Mouse (Mus musculus) MEL (cell line): ENCODE results near the gene Grb10. TPM values are rescaled to one million over a fixed set of nuclear protein-coding genes. Genes with fewer than 3 reads are reported as not detected.

Experiments
- DNase-seq: peaks from one replicate; pipeline ENCODE4 v3.0.0; 2011; ENCODE audit warnings: low read depth, low spot score
- H3K27ac ChIP-seq: 2 replicates; pipeline ENCODE4 v1.5.1; 2012; ENCODE audit warnings: low read depth, mild to moderate bottlenecking, control low read depth, low read length, moderate library complexity; ENCODE audit not compliant: control insufficient read depth
- H3K27me3 ChIP-seq, 2 experiments: fragments of 150-350 bp in 1 of 2; sonication (generic) in 1 of 2; 2 replicates each; pipeline ENCODE4 v1.6.1; 2012; ENCODE audit warnings: low read length in 2 of 2, mild to moderate bottlenecking in 2 of 2, improper control_type of control experiment in 1 of 2, moderate library complexity in 1 of 2; ENCODE audit not compliant: insufficient read depth in 2 of 2, control insufficient read depth in 1 of 2
- H3K36me3 ChIP-seq, 2 experiments: 2 replicates each; pipeline ENCODE4 v1.6.1; 2012 to 2014; ENCODE audit warnings: low read length in 2 of 2, improper control_type of control experiment in 1 of 2, inconsistent platforms in 1 of 2, mild to moderate bottlenecking in 1 of 2; ENCODE audit not compliant: insufficient read depth in 2 of 2, control insufficient read depth in 1 of 2
- H3K4me1 ChIP-seq, 2 experiments: fragments of 150-350 bp in 1 of 2; sonication (generic) in 1 of 2; 2 replicates each; pipeline ENCODE4 v1.6.1; 2012; ENCODE audit warnings: low read length in 2 of 2, improper control_type of control experiment in 1 of 2, mild to moderate bottlenecking in 1 of 2; ENCODE audit not compliant: insufficient read depth in 2 of 2, control insufficient read depth in 1 of 2
- H3K4me3 ChIP-seq, 2 experiments: fragments of 150-350 bp in 1 of 2; sonication (generic) in 1 of 2; 2 replicates each; pipeline ENCODE4 v1.5.1; 2012; ENCODE audit warnings: low read depth in 2 of 2, low read length in 2 of 2, mild to moderate bottlenecking in 2 of 2, moderate library complexity in 2 of 2, control low read depth in 1 of 2, improper control_type of control experiment in 1 of 2; ENCODE audit not compliant: control insufficient read depth in 1 of 2, insufficient read depth in 1 of 2
- H3K79me2 ChIP-seq: 2 replicates; pipeline ENCODE4 v1.6.1; 2012; ENCODE audit warnings: mild to moderate bottlenecking, low read length, moderate library complexity; ENCODE audit not compliant: control insufficient read depth, poor library complexity, insufficient read depth
- H3K9ac ChIP-seq: 2 replicates; pipeline ENCODE4 v1.6.1; 2012; ENCODE audit warnings: low read depth, mild to moderate bottlenecking, control low read depth, low read length, moderate library complexity; ENCODE audit not compliant: control insufficient read depth, poor library complexity, severe bottlenecking
- H3K9me3 ChIP-seq: fragments of 150-350 bp; sonication (generic); replicated peaks from 2 replicates; pipeline ENCODE4 v1.6.1; 2012; ENCODE audit warnings: mild to moderate bottlenecking, low read length, improper control_type of control experiment, moderate library complexity; ENCODE audit not compliant: insufficient read depth
- CHD1 ChIP-seq: IDR thresholded peaks from 2 replicates; pipeline ENCODE4 v1.6.1; 2012; ENCODE audit warnings: low read depth, mild to moderate bottlenecking, inconsistent platforms, low read length, improper control_type of control experiment
- E2F4 ChIP-seq: IDR thresholded peaks from 2 replicates; pipeline ENCODE4 v1.6.1; 2011; ENCODE audit warnings: low read depth, low read length, improper control_type of control experiment, borderline replicate concordance
- ELF1 ChIP-seq: IDR thresholded peaks from 2 replicates; pipeline ENCODE4 v1.6.1; 2014; ENCODE audit warnings: low read depth, mild to moderate bottlenecking, inconsistent platforms, low read length, improper control_type of control experiment, moderate library complexity
- GATA1 ChIP-seq: IDR thresholded peaks from 2 replicates; pipeline ENCODE4 v1.6.1; 2011; ENCODE audit warnings: low read depth, low read length, improper control_type of control experiment
- HCFC1 ChIP-seq: IDR thresholded peaks from 2 replicates; pipeline ENCODE4 v1.6.1; 2012; ENCODE audit warnings: low read depth, mild to moderate bottlenecking, inconsistent platforms, low read length, improper control_type of control experiment, moderate library complexity
- JUND ChIP-seq: IDR thresholded peaks from 2 replicates; pipeline ENCODE4 v1.6.1; 2011; ENCODE audit warnings: low read depth, mild to moderate bottlenecking, improper control_type of control experiment, low read length
- KAT2A ChIP-seq: conservative IDR thresholded peaks from 2 replicates; pipeline ENCODE4 v1.6.1; 2012; ENCODE audit warnings: low read depth, low read length, improper control_type of control experiment, inconsistent platforms
- MAX ChIP-seq: IDR thresholded peaks from 2 replicates; pipeline ENCODE4 v1.6.1; 2011; ENCODE audit warnings: low read length, improper control_type of control experiment
- MEF2A ChIP-seq: IDR thresholded peaks from 2 replicates; pipeline ENCODE4 v1.6.1; 2014; ENCODE audit warnings: low read depth, mild to moderate bottlenecking, inconsistent platforms, low read length, improper control_type of control experiment; ENCODE audit not compliant: poor library complexity, insufficient replicate concordance, severe bottlenecking; ENCODE audit errors: extremely low read depth
- MXI1 ChIP-seq: IDR thresholded peaks from 2 replicates; pipeline ENCODE4 v1.6.1; 2011; ENCODE audit warnings: mild to moderate bottlenecking, low read depth, low read length, improper control_type of control experiment
- MYB ChIP-seq: IDR thresholded peaks from 2 replicates; pipeline ENCODE4 v1.6.1; 2011; ENCODE audit warnings: mild to moderate bottlenecking, low read depth, low read length, improper control_type of control experiment
- NELFE ChIP-seq: IDR thresholded peaks from 2 replicates; pipeline ENCODE4 v1.6.1; 2011; ENCODE audit warnings: low read depth, low read length, improper control_type of control experiment
- POLR2A ChIP-seq, 2 experiments: IDR thresholded peaks; 2 replicates each; pipeline ENCODE4 v1.6.1; 2011 to 2012; ENCODE audit warnings: low read length in 2 of 2, mild to moderate bottlenecking in 2 of 2, control low read depth in 1 of 2, improper control_type of control experiment in 1 of 2, low read depth in 1 of 2, moderate library complexity in 1 of 2; ENCODE audit not compliant: control insufficient read depth in 1 of 2, insufficient read depth in 1 of 2, poor library complexity in 1 of 2
- RCOR1 ChIP-seq: IDR thresholded peaks from 2 replicates; pipeline ENCODE4 v1.6.1; 2012; ENCODE audit warnings: low read depth, mild to moderate bottlenecking, inconsistent platforms, low read length, improper control_type of control experiment
- SMC3 ChIP-seq: IDR thresholded peaks from 2 replicates; pipeline ENCODE4 v1.6.1; 2011; ENCODE audit warnings: low read depth, low read length, improper control_type of control experiment
- UBTF ChIP-seq: IDR thresholded peaks from 2 replicates; pipeline ENCODE4 v1.6.1; 2012; ENCODE audit warnings: low read depth, mild to moderate bottlenecking, inconsistent platforms, low read length, improper control_type of control experiment, moderate library complexity, borderline replicate concordance; ENCODE audit not compliant: insufficient read depth
- USF2 ChIP-seq, 2 experiments: IDR thresholded peaks; 2 replicates each; pipeline ENCODE4 v1.6.1; 2011 to 2012; ENCODE audit warnings: improper control_type of control experiment in 2 of 2, low read length in 2 of 2, borderline replicate concordance in 1 of 2, inconsistent platforms in 1 of 2, low read depth in 1 of 2, mild to moderate bottlenecking in 1 of 2; ENCODE audit not compliant: insufficient read depth in 1 of 2
- ZC3H11A ChIP-seq: IDR thresholded peaks from 2 replicates; pipeline ENCODE4 v1.6.1; 2012; ENCODE audit warnings: low read depth, mild to moderate bottlenecking, inconsistent platforms, low read length, improper control_type of control experiment
- ZMIZ1 ChIP-seq: IDR thresholded peaks from 2 replicates; pipeline ENCODE4 v1.6.1; 2012; ENCODE audit warnings: low read depth, mild to moderate bottlenecking, inconsistent platforms, low read length, improper control_type of control experiment, moderate library complexity
- polyA plus RNA-seq, 2 experiments: library from polyadenylated mRNA; stranded (reverse) in 1 of 2; unstranded in 1 of 2; fragments of >175 nt in 1 of 2; fragments of >200 nt in 1 of 2; gene quantifications; 2 replicates each; pipeline versions ENCODE4 v1.2.1 to v1.2.4; 2012; ENCODE audit warnings: low replicate concordance in 2 of 2, low read depth in 1 of 2; ENCODE audit not compliant: insufficient read length in 2 of 2, insufficient read depth in 1 of 2, missing spikeins in 1 of 2
- total RNA-seq: library from RNA; depleted of rRNA; stranded (reverse); fragments of 300-350 nt; gene quantifications from 2 replicates; pipeline ENCODE4 v1.2.3, GENCODE M21; 2012

Gene Grb10
- total and polyA plus RNA-seq, 3 experiments: not detected

DNA sequence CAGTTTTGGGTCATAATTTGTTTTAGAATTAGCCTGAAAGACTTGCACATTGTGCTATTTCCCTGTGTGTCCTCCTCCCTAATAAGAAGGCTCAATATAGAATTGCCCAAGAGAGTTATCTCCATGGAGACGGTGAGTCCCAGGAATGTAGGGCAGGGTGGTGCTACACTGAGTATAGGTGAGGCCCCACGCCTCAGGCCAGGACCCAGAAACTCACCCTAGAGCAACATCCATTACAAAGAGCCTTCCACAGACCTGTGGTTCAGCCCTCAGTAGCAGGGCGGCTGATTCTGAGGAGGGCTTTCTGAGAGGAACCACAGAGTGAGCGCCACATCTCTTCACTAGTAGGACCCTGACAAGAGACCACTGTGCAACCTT lies 89.5 kb downstream of the Grb10 start:
- DNase-seq: no peak
- Histone ChIP-seq H3K36me3 (no peaks in the 10 kb centered on the region), H3K4me3 (no peak overlapping the region), H3K27ac (no peak overlapping the region), H3K4me1 (no peaks in the 10 kb centered on the region), H3K27me3 (peaks cover 0 to 6% of the 10 kb centered on the region in 2 experiments; a peak in 3 of 4 replicates), H3K9me3 (no peaks in the 10 kb centered on the region), H3K9ac (no peak overlapping the region), H3K79me2 (no peaks in the 10 kb centered on the region)
- TF ChIP-seq RCOR1 (no peak), KAT2A (no peak), JUND (no peak)

DNA sequence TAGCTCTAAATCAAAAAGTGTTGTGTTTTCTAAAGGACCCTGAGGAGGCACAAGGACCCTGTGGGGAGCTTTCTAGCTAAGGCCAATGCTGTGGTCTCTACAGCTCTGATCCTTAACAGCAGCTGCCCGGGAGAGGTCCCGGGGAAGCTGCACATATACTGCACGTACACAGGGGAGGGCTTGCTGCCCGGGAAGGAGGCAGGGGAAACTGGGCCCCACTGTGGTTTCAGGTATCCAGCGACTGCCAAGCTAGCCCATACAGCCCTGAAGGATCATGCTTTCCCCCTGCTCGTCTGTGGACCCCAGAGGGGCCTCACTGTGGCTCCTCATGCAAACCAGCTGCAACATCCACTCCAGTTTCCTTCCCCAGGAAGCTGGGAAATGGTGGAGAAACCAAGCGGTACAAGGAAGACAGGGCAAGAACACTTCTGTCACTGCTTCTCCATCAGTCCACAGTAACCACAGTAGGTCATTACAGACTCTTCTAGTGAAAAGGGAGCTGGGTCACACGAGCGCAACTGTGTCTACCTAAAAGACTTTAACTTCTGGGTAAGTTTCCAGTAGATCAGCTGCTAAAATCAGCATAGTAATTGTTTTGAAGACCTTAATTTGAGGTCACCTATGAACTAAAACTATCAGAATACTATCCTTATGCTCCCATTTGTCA lies 90.0 kb downstream of the Grb10 start:
- no peak for DNase-seq
- no peak overlapping the region for H3K9ac ChIP-seq
- no peaks in the 10 kb centered on the region for H3K9me3 ChIP-seq
- H3K79me2 ChIP-seq: no peaks in the 10 kb centered on the region
- peaks cover 0 to 5% of the 10 kb centered on the region in 2 experiments; a peak in 3 of 4 replicates for H3K27me3 ChIP-seq
- no peak overlapping the region for H3K4me3 ChIP-seq
- no peaks in the 10 kb centered on the region for H3K4me1 ChIP-seq
- H3K27ac ChIP-seq: no peak overlapping the region
- no peaks in the 10 kb centered on the region for H3K36me3 ChIP-seq
- TF ChIP-seq MAX (no peak), UBTF (no peak), MEF2A (no peak), SMC3 (no peak), RCOR1 (no peak), ELF1 (no peak), ZMIZ1 (no peak), NELFE (no peak), E2F4 (no peak), POLR2A (IDR thresholded peaks at IDR 0.05; ENCODE audit: control insufficient read depth in 1 of 2, insufficient read depth in 1 of 2, low read depth in 1 of 2, low read length in 2 of 2, poor library complexity in 1 of 2) (no peak), HCFC1 (no peak), USF2 (IDR thresholded peaks at IDR 0.05; ENCODE audit: borderline replicate concordance in 1 of 2, insufficient read depth in 1 of 2, low read depth in 1 of 2, low read length in 2 of 2) (no peak), MYB (no peak), GATA1 (no peak), MXI1 (no peak), CHD1 (no peak), ZC3H11A (no peak)
